Mouse (Mus musculus) adipocyte (in vitro differentiated cells): Measurements from ENCODE around the gene Ceacam19.

Experiments used
- DNase-seq: peaks from one replicate; pipeline ENCODE4 v3.0.0-alpha.2; 2016; ENCODE audit warnings: low spot score

The Ceacam19 gene

GRCm38 (mm10) chr7:19840936-19841335 lies 46.8 kb downstream of the Ceacam19 start:
- no peak for DNase-seq

- no peak for DNase-seq
Measured at GRCm38 (mm10) chr7:19840371-19840770, 47.4 kb downstream of the Ceacam19 start.

- no peak for DNase-seq
Measured at GRCm38 (mm10) chr7:19836843-19837242, 50.9 kb downstream of the Ceacam19 start.

- DNase-seq, result no peak
Measured at GRCm38 (mm10) chr7:19834055-19834454, 53.7 kb downstream of the Ceacam19 start.

- DNase-seq, result peak; percentile 60
Measured at GRCm38 (mm10) chr7:19831837-19832236, 55.9 kb downstream of the Ceacam19 start.

GRCm38 (mm10) chr7:19830682-19831156 lies 57.0 kb downstream of the Ceacam19 start:
- peak; percentile 97 for DNase-seq

- no peak for DNase-seq
Measured at GRCm38 (mm10) chr7:19829694-19830093, 58.1 kb downstream of the Ceacam19 start.

GRCm38 (mm10) chr7:19826756-19827155 lies 61.0 kb downstream of the Ceacam19 start:
- no peak for DNase-seq
